Mouse (Mus musculus) T-cell, adult 66 days (primary cell): ENCODE results near the gene Crk. TPM values are rescaled to one million over a fixed set of nuclear protein-coding genes. Genes with fewer than 3 reads are reported as not detected.

ENCODE experiments used
- total RNA-seq, 2 experiments: library from RNA; stranded (reverse); gene quantifications; 3 replicates in 1 of 2; 4 replicates in 1 of 2; pipeline ENCODE4 v1.2.4; 2023

Gene Crk
- total RNA-seq: 10 to 100 TPM; 52.4 to 57.7 TPM

DNA sequence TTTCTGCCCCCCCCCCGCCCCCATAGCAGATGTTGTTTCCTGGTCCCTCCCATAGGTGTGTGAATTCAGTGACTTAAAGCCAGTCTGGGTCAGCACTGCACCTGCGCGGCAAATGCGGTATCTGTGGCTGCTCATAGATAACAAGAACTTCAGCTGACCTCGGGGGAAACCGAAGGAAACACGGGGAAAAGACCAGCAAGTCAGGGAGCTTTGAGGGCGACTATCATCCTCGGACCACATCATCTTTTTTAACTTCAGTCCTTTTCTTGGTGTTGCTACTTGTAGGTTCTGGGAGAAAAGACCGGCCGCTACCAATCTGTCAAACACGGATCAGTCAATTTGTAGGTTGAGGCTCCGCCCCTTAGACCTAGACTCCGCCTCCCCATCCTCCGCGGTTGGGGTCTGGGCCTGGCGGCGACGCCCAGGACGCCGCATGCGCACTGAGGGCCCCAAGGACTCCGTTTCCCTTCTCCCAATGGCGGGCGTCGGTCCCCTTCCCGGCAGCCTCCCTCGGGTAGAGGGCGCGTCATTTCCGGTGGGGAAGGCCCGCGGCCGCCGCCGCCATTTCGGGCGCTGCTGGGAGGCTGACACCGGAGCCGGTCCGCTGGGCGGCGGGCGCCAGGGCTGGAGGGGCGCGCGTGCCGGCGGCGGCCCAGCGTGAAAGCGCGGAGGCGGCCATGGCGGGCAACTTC, at the start of gene Crk:
TSS of gene Crk (plus strand) at position 513 of the 692 bp plus-strand sequence.

DNA sequence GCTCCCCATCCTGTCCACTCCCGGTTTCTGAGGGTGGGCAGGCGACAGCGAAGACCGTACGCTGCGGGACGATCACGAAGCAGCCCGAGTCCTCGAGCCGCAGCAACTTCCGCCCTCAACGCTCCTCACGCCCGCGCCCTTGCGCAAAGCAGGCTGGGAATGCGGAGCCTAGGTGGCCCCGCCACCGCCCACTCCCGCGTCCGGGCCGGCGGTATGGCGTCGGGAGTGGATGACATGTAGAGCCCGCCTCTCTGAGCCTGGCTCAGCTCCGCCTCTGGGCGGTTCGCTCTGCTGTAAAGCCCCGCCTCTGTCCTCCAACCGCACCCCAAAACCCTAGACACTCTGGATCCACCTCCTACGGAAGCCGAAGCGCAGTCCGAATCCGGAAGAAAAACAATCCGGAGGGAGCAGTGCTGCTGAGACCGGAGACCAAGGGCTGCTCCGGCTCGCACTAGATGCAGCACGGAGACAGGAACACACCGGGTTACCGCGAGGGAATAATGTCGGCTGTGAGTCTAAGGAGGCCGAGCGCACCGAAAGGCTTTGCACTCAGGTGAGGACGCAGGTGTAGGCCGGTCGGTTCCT, 48.3 kb upstream of the Crk start, which contains the start of gene Inpp5k:
TSS of gene Inpp5k (plus strand) at position 344 of the 585 bp plus-strand sequence.

DNA sequence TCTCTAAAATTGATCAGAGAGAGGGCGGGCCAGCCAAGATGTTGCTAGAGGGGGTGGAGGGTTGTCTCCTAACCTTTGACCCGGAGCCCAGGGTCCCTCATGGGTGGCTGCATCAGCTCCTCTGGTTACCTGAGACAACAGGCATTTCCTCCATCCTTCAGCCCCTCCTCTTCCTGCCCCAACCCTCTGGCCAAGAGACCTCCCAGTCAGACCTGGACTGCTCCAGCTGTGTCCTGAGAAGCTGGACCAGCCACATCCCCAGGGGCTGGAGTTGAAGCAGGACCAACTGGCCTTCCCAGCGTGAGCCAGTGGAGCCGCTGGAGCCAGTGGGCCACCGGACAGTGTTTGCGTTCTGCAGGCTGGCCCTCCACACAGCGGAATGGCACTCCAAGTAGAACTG, 28.7 kb upstream of the Crk start, which contains the start of gene Myo1c:
TSS of gene Myo1c (plus strand) at position 194 of the 400 bp plus-strand sequence.

DNA sequence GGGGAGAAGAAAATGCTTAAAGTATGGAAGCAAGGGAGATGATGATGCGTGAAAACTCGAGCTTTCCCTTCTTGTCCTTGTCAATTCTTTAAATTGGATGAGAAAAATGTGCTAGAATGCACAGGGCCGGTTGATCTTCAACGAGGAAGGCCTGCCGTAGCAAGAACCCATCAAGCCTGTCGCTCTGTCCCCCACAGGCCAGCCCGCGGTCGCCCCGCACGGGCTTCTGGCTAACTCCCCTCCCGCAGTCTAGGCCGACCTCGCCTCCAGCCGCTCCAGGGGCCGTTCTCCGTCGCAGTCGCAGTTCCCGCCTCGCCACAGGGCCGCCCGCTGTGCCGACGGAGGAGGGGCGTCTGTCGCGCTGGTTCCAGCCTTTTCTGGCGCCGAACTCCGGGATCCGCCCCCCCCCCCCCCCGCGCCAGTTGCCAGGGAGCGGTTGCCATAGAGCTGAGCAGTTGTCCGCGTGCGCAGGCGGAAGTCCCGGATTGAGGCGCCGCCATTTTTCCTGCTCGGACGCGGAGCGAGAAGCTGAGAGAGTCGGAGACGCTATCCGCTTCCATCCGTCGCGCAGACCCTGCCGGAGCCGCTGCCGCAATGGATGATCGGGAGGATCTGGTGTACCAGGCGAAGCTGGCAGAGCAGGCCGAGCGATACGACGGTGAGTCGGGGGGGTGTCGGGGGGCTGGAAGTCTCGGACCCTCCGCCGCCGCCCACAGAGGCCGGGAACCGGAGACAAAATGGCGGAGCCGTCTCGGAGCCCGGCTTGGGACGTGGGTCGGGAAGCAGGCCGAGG, 53.6 kb downstream of the Crk start, which contains the start of gene Ywhae:
TSS of gene Ywhae (plus strand) at position 436 of the 793 bp plus-strand sequence.

Other genes starting within 250 kb of the Crk start
- under 1 TPM in 1 of 2 experiments, not detected in 1; 0.67 TPM for gene Serpinf2, start 239.7 kb upstream of the Crk start, total RNA-seq
- gene Wdr81, start 224.5 kb upstream of the Crk start, total RNA-seq: 10 to 100 TPM; 26.9 to 27.0 TPM
- gene Tlcd2, start 217.5 kb upstream of the Crk start, total RNA-seq: 1 to 10 TPM in 1 of 2 experiments, not detected in 1; 2.0 TPM
- 100 to 1,000 TPM; 193 to 211 TPM for gene Prpf8, start 192.4 kb upstream of the Crk start, total RNA-seq
- gene Rilp, start 169.2 kb upstream of the Crk start, total RNA-seq: not detected
- gene Scarf1, start 165.7 kb upstream of the Crk start, total RNA-seq: under 1 TPM in 1 of 2 experiments, not detected in 1; 0.21 TPM
- 10 to 100 TPM; 67.1 to 70.3 TPM for gene Slc43a2, start 147.6 kb upstream of the Crk start, total RNA-seq
- 100 to 1,000 TPM; 226 to 230 TPM for gene Pitpna, start 91.2 kb upstream of the Crk start, total RNA-seq
- gene Inpp5k, start 48.3 kb upstream of the Crk start, total RNA-seq: 100 to 1,000 TPM; 109 to 130 TPM
- gene Myo1c, start 28.8 kb upstream of the Crk start, total RNA-seq: 10 to 100 TPM; 11.1 to 14.5 TPM
- gene Ywhae, start 53.6 kb downstream of the Crk start, total RNA-seq: 100 to 1,000 TPM; 169 to 198 TPM
- gene Doc2b, start 116.8 kb downstream of the Crk start, total RNA-seq: not detected